Mouse (Mus musculus): Measurements from ENCODE around the gene March8. TPM values are rescaled to one million over a fixed set of nuclear protein-coding genes. Genes with fewer than 3 reads are reported as not detected.

Gene March8
- polyA plus RNA-seq, 2 experiments: 27.0 to 40.4 TPM

- Histone ChIP-seq H3K27me3 (ENCODE audit: control insufficient read depth, insufficient read depth, low read length) (no peaks in the 10 kb centered on the region), H3K27ac (replicated peaks; ENCODE audit: low read depth, low read length) (no peak overlapping the region), H3K36me3 (ENCODE audit: control insufficient read depth, insufficient read depth, low read length) (no peaks in the 10 kb centered on the region), H3K4me2 (replicated peaks; ENCODE audit: low read depth, low read length, severe bottlenecking) (no peak overlapping the region), H3K9me3 (ENCODE audit: control insufficient read depth, low read length) (no peaks in the 10 kb centered on the region), H3K9ac (ENCODE audit: low read depth, low read length, severe bottlenecking) (no peak overlapping the region), H3K4me1 (ENCODE audit: control insufficient read depth, insufficient read depth, low read length) (no peaks in the 10 kb centered on the region), H3K4me3 (replicated peaks; ENCODE audit: low read length) (no peak overlapping the region)
- no peak for TF ChIP-seq POLR2A (IDR thresholded peaks at IDR 0.05; ENCODE audit: borderline replicate concordance, extremely low read depth, insufficient read depth, insufficient read length)
- no peak for DNase-seq (ENCODE audit: low spot score)
- 77% methylated on average over 6 of the region's 6 CpGs for WGBS
- no peak for ATAC-seq (ENCODE audit: low FRiP score, low read depth)
Measured at GRCm38 (mm10) chr6:116370216-116370976, 32.6 kb downstream of the March8 start.

DNA sequence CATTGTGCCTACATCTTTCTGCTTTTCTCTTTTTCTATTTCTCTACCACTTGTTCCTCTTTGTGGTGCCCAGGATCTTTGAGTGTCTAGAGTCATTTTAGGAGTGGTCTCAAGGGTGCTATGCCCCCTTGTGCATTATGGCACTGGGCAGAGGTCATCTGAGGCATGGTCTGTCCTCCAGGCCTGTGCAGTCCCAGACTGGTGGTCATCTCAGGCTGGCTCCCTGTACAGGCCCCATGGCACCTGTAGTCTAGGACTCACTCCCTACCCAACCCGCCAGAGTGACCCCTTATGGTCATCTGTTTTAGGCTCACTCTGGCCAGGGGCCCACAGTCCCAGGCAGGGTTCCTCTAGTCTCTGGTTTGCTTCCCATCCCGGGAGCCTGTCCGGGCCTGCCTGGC lies 33.7 kb downstream of the March8 start:
- DNase-seq (ENCODE audit: low spot score) (no peak), ATAC-seq (ENCODE audit: low FRiP score, low read depth) (no peak)
- Histone ChIP-seq H3K4me2 (replicated peaks; ENCODE audit: low read depth, low read length, severe bottlenecking) (no peak overlapping the region), H3K27me3 (ENCODE audit: control insufficient read depth, insufficient read depth, low read length) (no peaks in the 10 kb centered on the region), H3K9ac (ENCODE audit: low read depth, low read length, severe bottlenecking) (no peak overlapping the region), H3K4me3 (replicated peaks; ENCODE audit: low read length) (no peak overlapping the region), H3K36me3 (ENCODE audit: control insufficient read depth, insufficient read depth, low read length) (no peaks in the 10 kb centered on the region), H3K4me1 (ENCODE audit: control insufficient read depth, insufficient read depth, low read length) (no peaks in the 10 kb centered on the region), H3K9me3 (ENCODE audit: control insufficient read depth, low read length) (no peaks in the 10 kb centered on the region), H3K27ac (replicated peaks; ENCODE audit: low read depth, low read length) (no peak overlapping the region)
- 83% methylated on average over 3 of the region's 3 CpGs for WGBS
- TF ChIP-seq POLR2A (IDR thresholded peaks at IDR 0.05; ENCODE audit: borderline replicate concordance, extremely low read depth, insufficient read depth, insufficient read length): no peak

DNA sequence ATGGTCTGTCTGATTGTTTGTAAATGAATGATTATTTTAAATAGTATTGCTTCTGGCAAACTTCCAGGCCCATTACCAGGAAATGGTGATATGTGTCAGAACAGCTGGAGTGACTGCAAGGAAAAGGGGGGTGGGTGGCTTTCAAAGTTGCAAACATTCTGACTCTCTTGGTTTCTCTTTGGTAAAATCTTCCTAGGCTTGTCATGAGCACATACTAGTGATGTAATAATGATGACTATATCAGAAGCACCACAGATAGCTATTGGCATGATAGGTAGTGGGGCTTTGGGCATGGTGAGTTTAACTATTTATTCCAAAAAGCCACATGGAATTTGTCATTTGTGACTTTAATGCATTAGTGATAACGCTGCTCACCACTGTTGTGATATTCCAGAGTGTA lies 36.3 kb downstream of the March8 start:
- ATAC-seq (ENCODE audit: low FRiP score, low read depth) (no peak), DNase-seq (ENCODE audit: low spot score) (no peak)
- TF ChIP-seq POLR2A (IDR thresholded peaks at IDR 0.05; ENCODE audit: borderline replicate concordance, extremely low read depth, insufficient read depth, insufficient read length): no peak
- 94% methylated on average over 1 of the region's 1 CpGs for WGBS
- Histone ChIP-seq H3K9me3 (ENCODE audit: control insufficient read depth, low read length) (no peaks in the 10 kb centered on the region), H3K4me3 (replicated peaks; ENCODE audit: low read length) (no peak overlapping the region), H3K36me3 (ENCODE audit: control insufficient read depth, insufficient read depth, low read length) (no peaks in the 10 kb centered on the region; the same call in 1 of the 2 replicates), H3K27me3 (ENCODE audit: control insufficient read depth, insufficient read depth, low read length) (no peaks in the 10 kb centered on the region), H3K9ac (ENCODE audit: low read depth, low read length, severe bottlenecking) (no peak overlapping the region), H3K27ac (replicated peaks; ENCODE audit: low read depth, low read length) (no peak overlapping the region), H3K4me2 (replicated peaks; ENCODE audit: low read depth, low read length, severe bottlenecking) (no peak overlapping the region), H3K4me1 (ENCODE audit: control insufficient read depth, insufficient read depth, low read length) (no peaks in the 10 kb centered on the region)

DNA sequence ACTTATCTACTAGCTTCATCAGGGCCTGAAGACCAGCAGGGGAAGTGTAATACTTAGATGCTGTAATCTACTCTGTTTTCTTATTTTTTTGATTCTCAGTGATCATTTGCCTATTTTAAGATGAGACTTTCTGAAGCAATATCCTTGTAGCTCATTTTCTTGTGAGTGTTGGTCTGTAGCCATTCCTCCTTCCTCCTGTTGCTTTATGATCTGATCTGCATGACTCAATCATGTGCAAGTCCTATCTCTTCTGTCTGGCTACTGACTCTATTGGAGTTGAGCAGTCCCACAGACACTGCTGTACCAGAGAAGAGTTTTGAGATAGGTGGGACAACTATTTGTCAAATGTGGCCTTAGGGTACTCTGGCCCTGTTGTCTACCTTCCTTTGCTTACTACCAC lies 36.8 kb downstream of the March8 start:
- TF ChIP-seq POLR2A (IDR thresholded peaks at IDR 0.05; ENCODE audit: borderline replicate concordance, extremely low read depth, insufficient read depth, insufficient read length): no peak
- Histone ChIP-seq H3K9me3 (ENCODE audit: control insufficient read depth, low read length) (no peaks in the 10 kb centered on the region), H3K4me2 (replicated peaks; ENCODE audit: low read depth, low read length, severe bottlenecking) (no peak overlapping the region), H3K4me3 (replicated peaks; ENCODE audit: low read length) (no peak overlapping the region), H3K27ac (replicated peaks; ENCODE audit: low read depth, low read length) (no peak overlapping the region), H3K9ac (ENCODE audit: low read depth, low read length, severe bottlenecking) (no peak overlapping the region), H3K4me1 (ENCODE audit: control insufficient read depth, insufficient read depth, low read length) (no peaks in the 10 kb centered on the region), H3K36me3 (ENCODE audit: control insufficient read depth, insufficient read depth, low read length) (no peaks in the 10 kb centered on the region; the same call in 1 of the 2 replicates), H3K27me3 (ENCODE audit: control insufficient read depth, insufficient read depth, low read length) (no peaks in the 10 kb centered on the region)
- DNase-seq (ENCODE audit: low spot score): no peak
- ATAC-seq (ENCODE audit: low FRiP score, low read depth): no peak

- WGBS: 92% methylated on average over 7 of the region's 7 CpGs
- TF ChIP-seq POLR2A (IDR thresholded peaks at IDR 0.05; ENCODE audit: borderline replicate concordance, extremely low read depth, insufficient read depth, insufficient read length): no peak
Measured at GRCm38 (mm10) chr6:116378892-116379291, 41.1 kb downstream of the March8 start.

More at GRCm38 (mm10) chr6:116378892-116379291, 41.1 kb downstream of the March8 start:
- Histone ChIP-seq H3K36me3 (ENCODE audit: control insufficient read depth, insufficient read depth, low read length) (no peaks in the 10 kb centered on the region; the same call in 1 of the 2 replicates), H3K27ac (replicated peaks; ENCODE audit: low read depth, low read length) (no peak overlapping the region), H3K9ac (ENCODE audit: low read depth, low read length, severe bottlenecking) (no peak overlapping the region), H3K4me1 (ENCODE audit: control insufficient read depth, insufficient read depth, low read length) (no peaks in the 10 kb centered on the region), H3K4me2 (replicated peaks; ENCODE audit: low read depth, low read length, severe bottlenecking) (no peak overlapping the region), H3K27me3 (ENCODE audit: control insufficient read depth, insufficient read depth, low read length) (no peaks in the 10 kb centered on the region), H3K4me3 (replicated peaks; ENCODE audit: low read length) (no peak overlapping the region), H3K9me3 (ENCODE audit: control insufficient read depth, low read length) (no peaks in the 10 kb centered on the region)
- DNase-seq (ENCODE audit: low spot score) (no peak), ATAC-seq (ENCODE audit: low FRiP score, low read depth) (no peak)
